Mouse (Mus musculus): ENCODE measurements around the gene Whrn.

DNA sequence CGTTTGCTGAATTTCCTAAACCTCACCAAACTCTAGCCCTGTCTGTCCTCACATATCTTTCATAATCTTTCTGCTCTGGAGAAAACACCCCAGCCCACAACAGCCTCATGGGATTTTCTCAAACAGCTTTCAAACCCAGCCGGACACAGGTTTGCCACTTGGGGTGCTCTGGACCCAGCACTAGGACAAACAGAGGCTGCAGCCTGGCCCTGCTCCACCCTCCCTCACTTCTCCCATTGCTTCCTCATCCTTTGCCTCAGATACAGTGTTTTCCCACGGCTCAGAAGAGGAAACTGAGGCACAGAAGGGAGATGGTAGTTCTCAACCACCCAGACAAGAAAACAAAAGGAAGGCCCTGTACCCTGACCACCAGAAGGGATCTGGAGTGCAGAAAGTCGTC lies 90.1 kb downstream of the Whrn start:
- TF ChIP-seq CTCF (IDR thresholded peaks at IDR 0.05; ENCODE audit: low read depth): no peak
- TF ChIP-seq EP300 (IDR thresholded peaks at IDR 0.05; ENCODE audit: low read depth): no peak
